Mouse (Mus musculus) B cell, adult (primary cell): ENCODE measurements around the gene Gm10273. TPM values are rescaled to one million over a fixed set of nuclear protein-coding genes. Genes with fewer than 3 reads are reported as not detected.

Experiments
- total RNA-seq: library from RNA; stranded (reverse); gene quantifications from 4 replicates; pipeline ENCODE4 v1.2.4, GENCODE M21; 2023; ENCODE audit not compliant: inconsistent age

The Gm10273 gene
- 14.9 to 20.5 TPM (median 20.2 TPM) in 3 of 4 replicates, not detected in the other for total RNA-seq

GRCm38 (mm10) chr10:59395461-59395860 is at the start of gene Gm10273:
Gene Gm10273 (plus strand): TSS chr10:59395632.

DNA sequence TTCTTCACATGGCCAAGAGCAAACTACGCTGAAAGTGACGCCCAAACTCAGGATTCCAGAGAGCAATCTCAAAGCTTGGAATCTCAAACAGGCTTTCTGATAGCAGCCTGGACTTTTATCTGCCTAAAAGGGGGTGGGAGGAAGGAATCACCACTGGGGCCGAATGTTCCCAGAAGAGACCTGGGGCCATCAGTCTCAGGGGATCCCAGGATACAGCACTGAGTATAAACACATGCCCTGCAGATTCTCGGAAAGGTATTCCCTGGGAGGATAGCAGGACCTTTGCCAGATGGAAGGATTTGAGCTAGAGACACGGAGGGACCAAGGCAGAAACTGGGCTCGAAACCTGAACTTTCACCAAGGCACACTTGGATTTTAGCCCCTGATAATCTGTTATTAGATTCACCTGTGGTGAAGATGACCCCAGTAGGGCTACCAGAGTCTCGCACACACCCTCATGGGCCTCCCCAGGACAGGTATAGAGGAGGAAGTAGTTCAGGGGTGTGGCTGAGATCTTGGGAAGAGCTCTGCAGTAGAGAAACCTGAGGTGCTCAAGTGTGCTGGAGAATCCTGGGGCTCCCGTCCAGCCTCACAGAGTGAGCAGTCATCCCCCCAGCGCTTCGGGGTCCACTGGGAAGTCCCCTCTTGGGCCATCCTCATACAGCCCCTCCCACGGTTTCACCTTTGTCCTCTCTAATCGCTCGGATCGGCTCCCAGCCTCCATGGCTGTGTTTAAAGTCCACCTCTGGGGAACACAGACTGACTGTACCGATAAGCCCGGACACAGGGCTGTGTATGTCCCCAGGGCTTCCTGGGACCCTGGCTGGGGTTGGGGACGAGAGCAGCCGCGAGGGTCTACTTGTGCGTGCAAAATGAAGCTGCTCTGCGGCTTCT is 7.7 kb downstream of the Gm10273 start, which contains the start of gene Pla2g12b:
Gene Pla2g12b (plus strand): TSS at position 762 of the 894 bp plus-strand sequence.

GRCm38 (mm10) chr10:59441735-59442134 is 46.3 kb downstream of the Gm10273 start, which contains the start of gene Oit3:
Gene Oit3 (minus strand): TSS chr10:59441778.

Other genes starting within 250 kb of the Gm10273 start
- 1.3 to 3.0 TPM (median 2.5 TPM) in 4 replicates for gene Sept10, start 173.8 kb upstream of the Gm10273 start, total RNA-seq
- 2.8 to 4.6 TPM (median 3.1 TPM) in 4 replicates for gene Sowahc, start 173.7 kb upstream of the Gm10273 start, total RNA-seq
- 7.6 to 10.6 TPM (median 8.5 TPM) in 4 replicates for gene P4ha1, start 72.3 kb upstream of the Gm10273 start, total RNA-seq
- gene Pla2g12b, start 8.0 kb downstream of the Gm10273 start, total RNA-seq = not detected in 4 replicates
- not detected in 4 replicates for gene Oit3, start 46.1 kb downstream of the Gm10273 start, total RNA-seq
- gene Gm10322, start 220.4 kb downstream of the Gm10273 start, total RNA-seq = not detected in 4 replicates
- gene Mcu, start 221.1 kb downstream of the Gm10273 start, total RNA-seq = 18.1 to 20.1 TPM (median 19.2 TPM) in 4 replicates